ENCODE assay signal across 19 mouse cellular contexts in the genomic region with DNA sequence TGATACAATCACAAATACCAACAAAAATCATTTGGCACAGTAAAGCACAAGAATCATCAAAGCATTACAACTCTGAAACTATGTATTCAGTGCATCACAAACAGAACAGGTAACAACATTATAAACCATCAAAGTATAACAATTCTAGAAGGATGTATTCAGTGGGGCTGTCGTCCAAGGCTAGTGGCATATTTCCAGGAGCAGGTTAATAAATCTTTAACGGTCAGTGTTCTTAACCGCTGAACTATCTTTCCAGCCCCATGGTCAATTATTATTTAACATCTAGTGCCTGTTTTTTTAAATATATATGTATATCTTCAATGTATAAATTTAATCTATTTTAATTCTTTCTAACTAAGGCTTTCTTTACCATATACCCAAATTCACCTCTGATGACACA.
"Had no signal": no experiment of that assay in that cellular context is flagged by ENCODE, and none has a peak within 500 bp of the region (broad histone marks: within the 10 kb centered on the region; RNA-seq: fewer than 3 reads in every experiment).

No protein-coding gene starts in this region.

- ATAC-seq: midbrain, embryonic 16.5 days had no signal

- H3K4me3 ChIP-seq: midbrain, embryonic 10.5 days; midbrain, embryonic 12.5 days; myocyte; neural tube, embryonic 13.5 days; neural tube, embryonic 15.5 days had no signal

- H3K9me3 ChIP-seq: midbrain, embryonic 10.5 days; midbrain, embryonic 12.5 days; neural tube, embryonic 13.5 days; neural tube, embryonic 15.5 days had no signal

- H3K4me1 ChIP-seq: midbrain, embryonic 10.5 days; midbrain, embryonic 12.5 days; neural tube, embryonic 13.5 days; neural tube, embryonic 15.5 days had no signal

- H3K36me3 ChIP-seq: midbrain, embryonic 10.5 days; midbrain, embryonic 12.5 days; neural tube, embryonic 13.5 days; neural tube, embryonic 15.5 days had no signal

- H3K9ac ChIP-seq: lung, embryonic 14.5 days; midbrain, embryonic 12.5 days; neural tube, embryonic 13.5 days; neural tube, embryonic 15.5 days had no signal

- H3K4me2 ChIP-seq: lung, embryonic 14.5 days; midbrain, embryonic 12.5 days; neural tube, embryonic 13.5 days; neural tube, embryonic 15.5 days had no signal

- DNase-seq: lung, adult 18-20 months; lung, embryonic 14.5 days; lung, postnatal 10 days; lung, postnatal 4 days; midbrain, embryonic 14.5 days; retina, postnatal 1 day; right cerebral cortex, adult 18-20 months; right cerebral cortex, postnatal 25 days; right cerebral cortex, postnatal 4 days; spleen, adult 18-20 months; thymus, adult 18-20 months; thymus, postnatal 25 days; thymus, postnatal 4 days had no signal

- H3K27me3 ChIP-seq: midbrain, embryonic 12.5 days; neural tube, embryonic 13.5 days; neural tube, embryonic 15.5 days had no signal

- H3K27ac ChIP-seq: midbrain, embryonic 10.5 days; midbrain, embryonic 12.5 days; neural tube, embryonic 13.5 days; neural tube, embryonic 15.5 days had no signal
